Mouse (Mus musculus): ENCODE data around the gene Ttc17. TPM values are rescaled to one million over a fixed set of nuclear protein-coding genes. Genes with fewer than 3 reads are reported as not detected.

Gene Ttc17
- polyA plus RNA-seq, 1 experiment from 2014 or later = 24.0 TPM

GRCm38 (mm10) chr2:94289169-94289568, 117.3 kb downstream of the Ttc17 start:
- no peaks in the 10 kb centered on the region for H3K9me3 ChIP-seq (ENCODE audit: control insufficient read depth, low read length)
- H3K27me3 ChIP-seq (replicated peaks; ENCODE audit: control insufficient read depth, insufficient read depth, low read length) = no peaks in the 10 kb centered on the region
- ATAC-seq = peak; percentile 89
- H3K9ac ChIP-seq (ENCODE audit: low read depth, low read length) = no peak overlapping the region
- WGBS = 0% methylated on average over 2 of the region's 2 CpGs
- H3K27ac ChIP-seq (ENCODE audit: low read depth, low read length) = peak overlapping the region; percentile 36
- no peak overlapping the region for H3K4me3 ChIP-seq (ENCODE audit: low read length)
- H3K4me1 ChIP-seq (ENCODE audit: control insufficient read depth, insufficient read depth, low read depth, low read length) = peaks cover 17% of the 10 kb centered on the region
- H3K36me3 ChIP-seq (ENCODE audit: control insufficient read depth, insufficient read depth, low read length) = no peaks in the 10 kb centered on the region
- 0 out of 2 replicates have a peak overlapping the region, but pooled peaks have one; percentile 5 for H3K4me2 ChIP-seq (ENCODE audit: low read length)

- H3K4me3 ChIP-seq (ENCODE audit: low read length) = no peak overlapping the region
- H3K4me1 ChIP-seq (ENCODE audit: control insufficient read depth, insufficient read depth, low read depth, low read length) = peaks cover 17% of the 10 kb centered on the region
- H3K4me2 ChIP-seq (ENCODE audit: low read length) = no peak overlapping the region
- H3K36me3 ChIP-seq (ENCODE audit: control insufficient read depth, insufficient read depth, low read length) = no peaks in the 10 kb centered on the region
- H3K27me3 ChIP-seq (replicated peaks; ENCODE audit: control insufficient read depth, insufficient read depth, low read length) = no peaks in the 10 kb centered on the region
- H3K27ac ChIP-seq (ENCODE audit: low read depth, low read length) = no peak overlapping the region
- no peak for ATAC-seq
- WGBS = 36% methylated on average over 5 of the region's 5 CpGs
- H3K9me3 ChIP-seq (ENCODE audit: control insufficient read depth, low read length) = no peaks in the 10 kb centered on the region
- no peak overlapping the region for H3K9ac ChIP-seq (ENCODE audit: low read depth, low read length)
Observed at GRCm38 (mm10) chr2:94288086-94288485, 118.4 kb downstream of the Ttc17 start.

- ATAC-seq = no peak
- no peak overlapping the region for H3K27ac ChIP-seq (ENCODE audit: low read depth, low read length)
- peaks cover 17% of the 10 kb centered on the region for H3K4me1 ChIP-seq (ENCODE audit: control insufficient read depth, insufficient read depth, low read depth, low read length)
- WGBS = 50% methylated on average over 7 of the region's 7 CpGs
- no peak overlapping the region for H3K4me2 ChIP-seq (ENCODE audit: low read length)
- H3K9me3 ChIP-seq (ENCODE audit: control insufficient read depth, low read length) = no peaks in the 10 kb centered on the region
- H3K4me3 ChIP-seq (ENCODE audit: low read length) = no peak overlapping the region
- H3K9ac ChIP-seq (ENCODE audit: low read depth, low read length) = no peak overlapping the region
- no peaks in the 10 kb centered on the region for H3K27me3 ChIP-seq (replicated peaks; ENCODE audit: control insufficient read depth, insufficient read depth, low read length)
- H3K36me3 ChIP-seq (ENCODE audit: control insufficient read depth, insufficient read depth, low read length) = no peaks in the 10 kb centered on the region
Observed at GRCm38 (mm10) chr2:94287435-94287834, 119.1 kb downstream of the Ttc17 start.

- ATAC-seq = no peak
- Histone ChIP-seq H3K27me3 (replicated peaks; ENCODE audit: control insufficient read depth, insufficient read depth, low read length) (no peaks in the 10 kb centered on the region), H3K4me3 (ENCODE audit: low read length) (no peak overlapping the region), H3K9ac (ENCODE audit: low read depth, low read length) (no peak overlapping the region), H3K4me2 (ENCODE audit: low read length) (no peak overlapping the region), H3K9me3 (ENCODE audit: control insufficient read depth, low read length) (no peaks in the 10 kb centered on the region), H3K27ac (ENCODE audit: low read depth, low read length) (no peak overlapping the region), H3K36me3 (ENCODE audit: control insufficient read depth, insufficient read depth, low read length) (no peaks in the 10 kb centered on the region), H3K4me1 (ENCODE audit: control insufficient read depth, insufficient read depth, low read depth, low read length) (no peaks in the 10 kb centered on the region)
- 73% methylated on average over 6 of the region's 6 CpGs for WGBS
Observed at GRCm38 (mm10) chr2:94283526-94283925, 123.0 kb downstream of the Ttc17 start.

GRCm38 (mm10) chr2:94279596-94279995, 126.9 kb downstream of the Ttc17 start:
- Histone ChIP-seq H3K27ac (ENCODE audit: low read depth, low read length) (no peak overlapping the region), H3K4me2 (ENCODE audit: low read length) (no peak overlapping the region)

GRCm38 (mm10) chr2:94276103-94276502, 130.4 kb downstream of the Ttc17 start:
- H3K9me3 ChIP-seq (ENCODE audit: control insufficient read depth, low read length) = no peaks in the 10 kb centered on the region
- H3K4me2 ChIP-seq (ENCODE audit: low read length) = no peak overlapping the region
- ATAC-seq = no peak
- no peak overlapping the region for H3K4me3 ChIP-seq (ENCODE audit: low read length)
- WGBS = 73% methylated on average over 4 of the region's 4 CpGs
- H3K36me3 ChIP-seq (ENCODE audit: control insufficient read depth, insufficient read depth, low read length) = no peaks in the 10 kb centered on the region
- no peaks in the 10 kb centered on the region for H3K27me3 ChIP-seq (replicated peaks; ENCODE audit: control insufficient read depth, insufficient read depth, low read length)
- H3K4me1 ChIP-seq (ENCODE audit: control insufficient read depth, insufficient read depth, low read depth, low read length) = peaks cover 5% of the 10 kb centered on the region; the same call in 1 of the 2 replicates
- no peak overlapping the region for H3K27ac ChIP-seq (ENCODE audit: low read depth, low read length)
- no peak overlapping the region for H3K9ac ChIP-seq (ENCODE audit: low read depth, low read length)

More at GRCm38 (mm10) chr2:94279596-94279995, 126.9 kb downstream of the Ttc17 start:
- H3K4me3 ChIP-seq (ENCODE audit: low read length) = no peak overlapping the region
- WGBS = 78% methylated on average over 5 of the region's 5 CpGs
- no peaks in the 10 kb centered on the region for H3K27me3 ChIP-seq (replicated peaks; ENCODE audit: control insufficient read depth, insufficient read depth, low read length)
- no peaks in the 10 kb centered on the region for H3K4me1 ChIP-seq (ENCODE audit: control insufficient read depth, insufficient read depth, low read depth, low read length)
- ATAC-seq = no peak
- H3K9ac ChIP-seq (ENCODE audit: low read depth, low read length) = no peak overlapping the region
- H3K9me3 ChIP-seq (ENCODE audit: control insufficient read depth, low read length) = no peaks in the 10 kb centered on the region
- H3K36me3 ChIP-seq (ENCODE audit: control insufficient read depth, insufficient read depth, low read length) = no peaks in the 10 kb centered on the region

- no peak overlapping the region for H3K4me3 ChIP-seq (ENCODE audit: low read length)
- no peak overlapping the region for H3K9ac ChIP-seq (ENCODE audit: low read depth, low read length)
- no peak overlapping the region for H3K27ac ChIP-seq (ENCODE audit: low read depth, low read length)
- no peak for ATAC-seq
- WGBS = 80% methylated on average over 3 of the region's 3 CpGs
- H3K9me3 ChIP-seq (ENCODE audit: control insufficient read depth, low read length) = no peaks in the 10 kb centered on the region
- H3K36me3 ChIP-seq (ENCODE audit: control insufficient read depth, insufficient read depth, low read length) = no peaks in the 10 kb centered on the region
- H3K27me3 ChIP-seq (replicated peaks; ENCODE audit: control insufficient read depth, insufficient read depth, low read length) = no peaks in the 10 kb centered on the region
- H3K4me2 ChIP-seq (ENCODE audit: low read length) = no peak overlapping the region
- H3K4me1 ChIP-seq (ENCODE audit: control insufficient read depth, insufficient read depth, low read depth, low read length) = peaks cover 5% of the 10 kb centered on the region; the same call in 1 of the 2 replicates
Observed at GRCm38 (mm10) chr2:94275658-94276057, 130.8 kb downstream of the Ttc17 start.

- Histone ChIP-seq H3K27ac (ENCODE audit: low read depth, low read length) (peak overlapping the region; percentile 78), H3K4me3 (ENCODE audit: low read length) (peak overlapping the region; percentile 56), H3K27me3 (replicated peaks; ENCODE audit: control insufficient read depth, insufficient read depth, low read length) (no peaks in the 10 kb centered on the region), H3K4me2 (ENCODE audit: low read length) (peak overlapping the region; percentile 91), H3K9ac (ENCODE audit: low read depth, low read length) (peak overlapping the region; percentile 79), H3K9me3 (ENCODE audit: control insufficient read depth, low read length) (no peaks in the 10 kb centered on the region), H3K36me3 (ENCODE audit: control insufficient read depth, insufficient read depth, low read length) (no peaks in the 10 kb centered on the region), H3K4me1 (ENCODE audit: control insufficient read depth, insufficient read depth, low read depth, low read length) (peaks cover 5% of the 10 kb centered on the region; the same call in 1 of the 2 replicates)
- peak; percentile 90 for ATAC-seq
- WGBS = under 1% methylated on average over 45 of the region's 72 CpGs
Observed at GRCm38 (mm10) chr2:94273154-94274021, 133.1 kb downstream of the Ttc17 start.

GRCm38 (mm10) chr2:94271176-94271575, 135.3 kb downstream of the Ttc17 start:
- WGBS = 92% methylated on average over 10 of the region's 10 CpGs
- H3K9me3 ChIP-seq (ENCODE audit: control insufficient read depth, low read length) = no peaks in the 10 kb centered on the region
- no peak overlapping the region for H3K9ac ChIP-seq (ENCODE audit: low read depth, low read length)

More at GRCm38 (mm10) chr2:94271176-94271575, 135.3 kb downstream of the Ttc17 start:
- no peaks in the 10 kb centered on the region for H3K36me3 ChIP-seq (ENCODE audit: control insufficient read depth, insufficient read depth, low read length)
- ATAC-seq = no peak
- no peak overlapping the region for H3K4me3 ChIP-seq (ENCODE audit: low read length)
- H3K27me3 ChIP-seq (replicated peaks; ENCODE audit: control insufficient read depth, insufficient read depth, low read length) = no peaks in the 10 kb centered on the region
- H3K4me2 ChIP-seq (ENCODE audit: low read length) = no peak overlapping the region
- peaks cover 16% of the 10 kb centered on the region for H3K4me1 ChIP-seq (ENCODE audit: control insufficient read depth, insufficient read depth, low read depth, low read length)
- H3K27ac ChIP-seq (ENCODE audit: low read depth, low read length) = no peak overlapping the region

Measured in hindbrain, embryonic 16.5 days (tissue).